Mouse (Mus musculus) erythroblast, adult 5-6 weeks (primary cell): ENCODE measurements around the gene Psg22. TPM values are rescaled to one million over a fixed set of nuclear protein-coding genes. Genes with fewer than 3 reads are reported as not detected.

Experiments used
- total RNA-seq, 2 experiments: library from RNA; stranded (forward) in 1 of 2; stranded (reverse) in 1 of 2; fragments of 150-400 nt in 1 of 2; fragments of 200-764, 138-1000 nt in 1 of 2; gene quantifications; 2 replicates each; pipeline versions ENCODE4 v1.2.3 to v1.2.4; 2015 to 2017; ENCODE audit warnings: low replicate concordance in 2 of 2

Gene Psg22
- total RNA-seq, 2 experiments from 2014 or later = not detected

Other genes starting within 250 kb of the Psg22 start
- not detected in 2 replicates for gene Psg26, start 233.9 kb upstream of the Psg22 start, total RNA-seq (2015; ENCODE audit: low replicate concordance)
- 0.17 TPM in 1 of 2 replicates, not detected in the other for gene Psg26, start 233.9 kb upstream of the Psg22 start, total RNA-seq (2017; ENCODE audit: low replicate concordance)
- not detected in 2 replicates for gene Psg25, start 185.8 kb upstream of the Psg22 start, total RNA-seq (2015; ENCODE audit: low replicate concordance)
- 0.14 TPM in 1 of 2 replicates, not detected in the other for gene Psg25, start 185.8 kb upstream of the Psg22 start, total RNA-seq (2017; ENCODE audit: low replicate concordance)
- gene Psg27, start 150.8 kb upstream of the Psg22 start, total RNA-seq (2015; ENCODE audit: low replicate concordance) = not detected in 2 replicates
- gene Psg27, start 150.8 kb upstream of the Psg22 start, total RNA-seq (2017; ENCODE audit: low replicate concordance) = not detected in 2 replicates
- gene Psg23, start 101.6 kb upstream of the Psg22 start, total RNA-seq (2015; ENCODE audit: low replicate concordance) = not detected in 2 replicates
- not detected in 2 replicates for gene Psg23, start 101.6 kb upstream of the Psg22 start, total RNA-seq (2017; ENCODE audit: low replicate concordance)
- not detected in 2 replicates for gene Psg21, start 61.4 kb upstream of the Psg22 start, total RNA-seq (2015; ENCODE audit: low replicate concordance)
- gene Psg21, start 61.4 kb upstream of the Psg22 start, total RNA-seq (2017; ENCODE audit: low replicate concordance) = not detected in 2 replicates
- not detected in 2 replicates for gene Psg20, start 31.9 kb upstream of the Psg22 start, total RNA-seq (2015; ENCODE audit: low replicate concordance)
- gene Psg20, start 31.9 kb upstream of the Psg22 start, total RNA-seq (2017; ENCODE audit: low replicate concordance) = not detected in 2 replicates
- gene Psg19, start 80.4 kb downstream of the Psg22 start, total RNA-seq (2015; ENCODE audit: low replicate concordance) = 0.84 TPM in 1 of 2 replicates, not detected in the other
- gene Psg19, start 80.4 kb downstream of the Psg22 start, total RNA-seq (2017; ENCODE audit: low replicate concordance) = not detected in 2 replicates
- gene Psg17, start 103.5 kb downstream of the Psg22 start, total RNA-seq (2015; ENCODE audit: low replicate concordance) = not detected in 2 replicates
- gene Psg17, start 103.5 kb downstream of the Psg22 start, total RNA-seq (2017; ENCODE audit: low replicate concordance) = not detected in 2 replicates
- not detected in 2 replicates for gene Mill2, start 121.9 kb downstream of the Psg22 start, total RNA-seq (2015; ENCODE audit: low replicate concordance)
- 0.42 TPM in 1 of 2 replicates, not detected in the other for gene Mill2, start 121.9 kb downstream of the Psg22 start, total RNA-seq (2017; ENCODE audit: low replicate concordance)
- gene Pglyrp1, start 153.2 kb downstream of the Psg22 start, total RNA-seq (2015; ENCODE audit: low replicate concordance) = 330 and 397 TPM in 2 replicates
- 26.8 and 56.7 TPM in 2 replicates for gene Pglyrp1, start 153.2 kb downstream of the Psg22 start, total RNA-seq (2017; ENCODE audit: low replicate concordance)
- 5.2 TPM in 1 of 2 replicates, not detected in the other for gene Ccdc61, start 192.3 kb downstream of the Psg22 start, total RNA-seq (2015; ENCODE audit: low replicate concordance)
- gene Ccdc61, start 192.3 kb downstream of the Psg22 start, total RNA-seq (2017; ENCODE audit: low replicate concordance) = 5.8 and 16.9 TPM in 2 replicates
- not detected in 2 replicates for gene Nova2, start 207.8 kb downstream of the Psg22 start, total RNA-seq (2015; ENCODE audit: low replicate concordance)
- not detected in 2 replicates for gene Nova2, start 207.8 kb downstream of the Psg22 start, total RNA-seq (2017; ENCODE audit: low replicate concordance)